Mouse (Mus musculus) ES-E14 (cell line): ENCODE data around the gene Krt222.

Source experiments
- CHD2 ChIP-seq: IDR thresholded peaks from 2 replicates; pipeline ENCODE4 v1.6.1; 2014; ENCODE audit warnings: mild to moderate bottlenecking, low read depth, low read length, inconsistent platforms
- HCFC1 ChIP-seq: IDR thresholded peaks from 2 replicates; pipeline ENCODE4 v1.6.1; 2012; ENCODE audit warnings: low read length, inconsistent platforms, borderline replicate concordance; ENCODE audit not compliant: insufficient read depth

DNA sequence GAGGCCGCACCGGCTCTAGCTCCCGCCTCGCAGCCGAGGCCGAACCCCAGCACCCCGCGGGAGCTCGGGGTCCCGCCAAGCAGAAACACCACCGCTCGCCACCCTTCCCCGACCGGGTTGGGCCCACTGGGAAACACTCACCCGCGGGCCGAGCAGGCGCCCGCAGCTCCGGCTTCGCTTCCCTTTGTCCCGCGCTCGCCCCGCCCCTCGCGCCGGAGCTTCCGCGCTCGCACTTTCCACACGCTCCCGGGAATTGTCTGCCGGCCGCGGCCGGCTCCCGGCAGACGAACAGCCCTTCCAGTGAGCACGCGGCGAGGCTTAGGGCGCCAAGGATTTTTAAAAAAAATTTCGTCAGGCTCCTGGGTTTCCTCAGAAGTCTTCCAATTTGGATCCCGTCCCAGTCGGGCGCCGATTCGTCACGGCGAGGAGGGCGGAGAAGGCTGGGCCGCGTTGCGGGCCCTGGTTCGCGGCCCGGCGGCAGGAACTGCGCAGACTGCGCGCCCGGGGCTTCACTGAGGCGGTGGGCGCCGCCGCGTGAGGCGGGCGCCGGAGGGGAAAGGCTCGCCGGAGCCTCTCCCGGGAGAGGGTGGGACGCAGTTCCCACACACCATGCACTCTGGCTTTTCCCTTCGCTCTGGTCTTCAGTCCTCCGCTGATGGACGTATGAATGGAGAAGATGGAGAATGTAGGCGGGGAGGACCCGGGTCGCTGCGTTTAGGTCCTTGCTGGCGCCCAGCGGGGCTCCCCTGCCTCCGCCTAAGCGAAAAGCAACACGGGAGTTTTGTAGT is 13.4 kb downstream of the Krt222 start, which contains the start of gene Smarce1:
- TF ChIP-seq HCFC1, result peak; percentile 53
- no peak for TF ChIP-seq CHD2
